Comparison of ENCODE assay signal across 8 mouse cellular contexts in genomic region chr7:125420190-125420589, GRCm38 (mm10). TPM values are rescaled to one million over a fixed set of nuclear protein-coding genes. Genes with fewer than 3 reads are reported as not detected.
A peak's percentile ranks its signal among the peaks of the same experiment; 100 is the strongest.
DNase-seq lines count a peak whose midpoint lies in the region; TF ChIP-seq lines count a peak whose summit lies in the region.

No protein-coding gene starts in this region.

- no peak overlapping the region for H3K4me3 ChIP-seq in bone marrow macrophage, adult 2 months (ENCODE audit: insufficient read depth, low read length)

- TF ChIP-seq POLR2A in bone marrow macrophage, adult 2 months (IDR thresholded peaks at IDR 0.05; ENCODE audit: borderline replicate concordance, low read depth, low read length), result no peak

- DNase-seq in gastrocnemius, adult 18-20 months (ENCODE audit: low spot score), result peak; percentile 18
- DNase-seq in gastrocnemius, postnatal 25 days, result no peak
- DNase-seq in ovary, postnatal 14 days (ENCODE audit: low spot score), result peak; percentile 16
- DNase-seq in ovary, adult 18-20 months (ENCODE audit: low spot score), result no peak
- DNase-seq in kidney, postnatal 14 days, result peak; percentile 12
- DNase-seq in naive thymus-derived CD4-positive, alpha-beta T cell, adult 2 months (ENCODE audit: low read depth), result peak; percentile 85
- peak; percentile 18 for DNase-seq in yolk sac, embryonic 10.5 days (ENCODE audit: low spot score)

- H3K4me1 ChIP-seq in bone marrow macrophage, adult 2 months (ENCODE audit: control insufficient read depth, insufficient read depth, low read length), result peaks cover 8% of the 10 kb centered on the region

- peak; percentile 87 for TF ChIP-seq CTCF in bone marrow macrophage, adult 2 months (IDR thresholded peaks at IDR 0.05; ENCODE audit: low read depth, low read length)

- H3K27ac ChIP-seq in bone marrow macrophage, adult 2 months (ENCODE audit: insufficient read depth, low read depth, low read length), result no peak overlapping the region

RNA-seq across cellular contexts. Expression of gene Kdm8, which starts 24.3 kb away (rescaled TPM):
- total RNA-seq in gastrocnemius, adult 18-20 months (2021), result 1 to 10 TPM; 6.2 to 7.9 TPM
- 1 to 10 TPM; 4.1 to 4.5 TPM for total RNA-seq in gastrocnemius, postnatal 25 days (2021)
- 2.1 and 2.8 TPM in 2 replicates for polyA plus RNA-seq in bone marrow macrophage, adult 2 months (2012; ENCODE audit: insufficient read depth, insufficient read length, missing spikeins)

Comparison
In these comparisons a context has a peak if more than half of its experiments do, and no peak if none do; other contexts are left out.
1. DNase-seq: peak in gastrocnemius, adult 18-20 months (single experiment), ovary, postnatal 14 days (single experiment), kidney, postnatal 14 days (single experiment), naive thymus-derived CD4-positive, alpha-beta T cell, adult 2 months (single experiment) and yolk sac, embryonic 10.5 days (single experiment); none in gastrocnemius, postnatal 25 days (single experiment) and ovary, adult 18-20 months (single experiment).